Mouse (Mus musculus) mouse embryonic stem cell (cell line): ENCODE results near the gene Npas3.

Experiments used
- in situ Hi-C, 2 experiments: fragments of 300-500 bp; cut with MboI; formaldehyde crosslinking; loops; 1 replicate in 1 of 2; 3 replicates in 1 of 2; pipeline ENCODE4 v1.14.3; 2019 to 2020; ENCODE audit warnings: low sequenced_read_pairs in 2 of 2, low pct_unique_long_range_greater_than_20kb in 1 of 2, mixed read lengths in 1 of 2; ENCODE audit not compliant: unreplicated experiment in 1 of 2

Npas3 gene

GRCm38 (mm10) chr12:54045360-54045759, 796.9 kb downstream of the Npas3 start:
- in situ Hi-C loops = no loop called here

GRCm38 (mm10) chr12:54046824-54047223, 798.3 kb downstream of the Npas3 start:
- in situ Hi-C loops = no loop called here

- in situ Hi-C loops = no loop called here
Measured at GRCm38 (mm10) chr12:54048126-54048525, 799.6 kb downstream of the Npas3 start.

- in situ Hi-C loops = no loop called here
Measured at GRCm38 (mm10) chr12:54049926-54050325, 801.4 kb downstream of the Npas3 start.

GRCm38 (mm10) chr12:54052939-54053338, 804.5 kb downstream of the Npas3 start:
- in situ Hi-C loops = no loop called here

GRCm38 (mm10) chr12:54053598-54053997, 805.1 kb downstream of the Npas3 start:
- in situ Hi-C loops = no loop called here

GRCm38 (mm10) chr12:54060732-54061131, 812.3 kb downstream of the Npas3 start:
- in situ Hi-C loops = loop anchor here in 1 of 2 experiments (10.0 kb wide), 1 partner anchor 1146 kb away; no protein-coding TSS in a partner anchor

- in situ Hi-C loops = loop anchor here in 1 of 2 experiments (10.0 kb wide), 1 partner anchor 1146 kb away; no protein-coding TSS in a partner anchor
Measured at GRCm38 (mm10) chr12:54061168-54061567, 812.7 kb downstream of the Npas3 start.

GRCm38 (mm10) chr12:54064986-54065385, 816.5 kb downstream of the Npas3 start:
- in situ Hi-C loops = loop anchor here in 1 of 2 experiments (10.0 kb wide), 1 partner anchor 1150 kb away; no protein-coding TSS in a partner anchor

- in situ Hi-C loops = loop anchor here in 1 of 2 experiments (10.0 kb wide), 1 partner anchor 1151 kb away; no protein-coding TSS in a partner anchor
Measured at GRCm38 (mm10) chr12:54065607-54066006, 817.1 kb downstream of the Npas3 start.

GRCm38 (mm10) chr12:54067419-54067818, 818.9 kb downstream of the Npas3 start:
- in situ Hi-C loops = loop anchor here in 1 of 2 experiments (10.0 kb wide), 1 partner anchor 1153 kb away; no protein-coding TSS in a partner anchor

GRCm38 (mm10) chr12:54067886-54068756, 819.6 kb downstream of the Npas3 start:
- in situ Hi-C loops = loop anchor here in 1 of 2 experiments (10.0 kb wide), 1 partner anchor 1153 kb away; no protein-coding TSS in a partner anchor

GRCm38 (mm10) chr12:54068757-54069146, 820.3 kb downstream of the Npas3 start:
- in situ Hi-C loops = loop anchor here in 1 of 2 experiments (10.0 kb wide), 1 partner anchor 1154 kb away; no protein-coding TSS in a partner anchor

GRCm38 (mm10) chr12:54074012-54074411, 825.5 kb downstream of the Npas3 start:
- in situ Hi-C loops = no loop called here

GRCm38 (mm10) chr12:54080996-54081395, 832.5 kb downstream of the Npas3 start:
- in situ Hi-C loops = no loop called here

GRCm38 (mm10) chr12:54093729-54094128, 845.3 kb downstream of the Npas3 start:
- in situ Hi-C loops = loop anchor here in 1 of 2 experiments (10.0 kb wide), 1 partner anchor 231 kb away; no protein-coding TSS in a partner anchor

GRCm38 (mm10) chr12:54096492-54096891, 848.0 kb downstream of the Npas3 start:
- in situ Hi-C loops = loop anchor here in 1 of 2 experiments (10.0 kb wide), 1 partner anchor 228 kb away; no protein-coding TSS in a partner anchor

GRCm38 (mm10) chr12:54098136-54098535, 849.7 kb downstream of the Npas3 start:
- in situ Hi-C loops = loop anchor here in 1 of 2 experiments (10.0 kb wide), 1 partner anchor 227 kb away; no protein-coding TSS in a partner anchor

GRCm38 (mm10) chr12:54098785-54099184, 850.3 kb downstream of the Npas3 start:
- in situ Hi-C loops = loop anchor here in 1 of 2 experiments (10.0 kb wide), 1 partner anchor 226 kb away; no protein-coding TSS in a partner anchor
